Mouse (Mus musculus): ENCODE results near the gene Fdps.
"Not testable (repeated sequence)": the region's sequence is repeated elsewhere in the genome, so short reads cannot be mapped to it uniquely, and the experiment has no call there.

The Fdps gene

GRCm38 (mm10) chr3:89102495-89103290, 934 bp upstream of the Fdps start:
- DNase-seq (ENCODE audit: low spot score in 2 of 2): no peak

DNA sequence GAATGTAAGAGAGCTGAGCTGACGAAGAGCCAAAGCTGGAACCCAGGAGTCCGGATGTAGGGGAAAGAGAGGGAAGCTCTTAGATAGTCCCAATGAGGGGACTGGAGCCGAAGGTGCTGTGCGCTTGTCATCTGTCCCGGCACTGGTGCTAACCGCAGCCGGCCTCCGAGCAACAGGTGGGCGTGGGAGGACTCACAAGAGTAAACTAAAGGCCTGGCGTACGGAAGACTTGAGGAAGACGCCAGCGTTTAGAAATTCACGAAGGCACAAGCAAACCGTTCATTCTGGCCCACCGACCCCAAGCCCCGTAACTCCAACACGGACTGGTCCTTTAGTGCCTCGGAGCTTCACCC, 324 bp downstream of the Fdps start:
- no peak for DNase-seq (ENCODE audit: low spot score in 2 of 2)

DNA sequence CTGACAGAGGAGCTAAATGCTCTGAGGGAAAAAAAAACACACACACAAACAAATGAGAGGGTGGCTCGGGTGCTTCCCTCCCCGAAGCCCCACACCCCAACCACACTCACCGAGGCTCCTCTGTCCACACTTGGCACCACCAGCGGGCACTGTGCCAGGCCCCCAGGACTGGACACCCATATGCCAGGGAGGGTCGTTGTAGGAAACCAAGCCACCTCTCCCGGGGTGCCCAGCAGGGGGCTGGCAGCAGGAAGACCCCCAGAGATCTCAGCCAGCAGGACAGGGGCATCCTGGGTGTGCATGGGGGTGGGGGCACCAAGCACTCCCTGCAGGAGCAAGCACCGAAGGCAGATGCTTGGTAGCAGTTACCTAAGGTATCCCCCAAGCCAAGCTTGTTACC, 948 bp downstream of the Fdps start, which contains the start of gene Gm43738:
Gm43738 (minus strand) TSS at position 289 of the 400 bp plus-strand sequence.
- DNase-seq (ENCODE audit: low spot score in 2 of 2): no peak

- no peak for DNase-seq (ENCODE audit: low spot score in 2 of 2)
These were observed 7.7 kb downstream of the Fdps start for GRCm38 (mm10) chr3:89094021-89094420.

DNA sequence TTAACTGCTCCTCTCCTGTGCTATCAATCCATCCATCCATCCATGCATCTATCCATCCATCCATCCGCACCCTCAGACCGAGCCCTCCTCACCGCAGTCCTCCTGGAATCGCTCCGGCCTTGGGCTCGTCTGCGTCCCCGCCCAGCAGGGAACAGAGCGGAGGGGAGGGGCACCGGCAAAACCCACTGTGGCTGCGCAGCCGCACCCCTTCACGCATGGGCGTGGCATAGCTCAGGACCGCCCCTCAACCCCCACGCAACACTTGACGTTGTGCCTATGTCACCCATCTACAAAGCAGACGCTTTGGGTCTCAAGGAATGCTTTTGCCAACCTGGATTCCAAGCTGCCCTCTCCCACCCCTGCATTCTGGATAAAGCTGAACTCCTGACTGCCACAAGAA, 8.6 kb downstream of the Fdps start, which contains the start of gene Rusc1:
Rusc1 (minus strand) TSS at position 137 of the 400 bp plus-strand sequence.
- DNase-seq (ENCODE audit: low spot score in 2 of 2): peak; percentile 45 to 68

DNA sequence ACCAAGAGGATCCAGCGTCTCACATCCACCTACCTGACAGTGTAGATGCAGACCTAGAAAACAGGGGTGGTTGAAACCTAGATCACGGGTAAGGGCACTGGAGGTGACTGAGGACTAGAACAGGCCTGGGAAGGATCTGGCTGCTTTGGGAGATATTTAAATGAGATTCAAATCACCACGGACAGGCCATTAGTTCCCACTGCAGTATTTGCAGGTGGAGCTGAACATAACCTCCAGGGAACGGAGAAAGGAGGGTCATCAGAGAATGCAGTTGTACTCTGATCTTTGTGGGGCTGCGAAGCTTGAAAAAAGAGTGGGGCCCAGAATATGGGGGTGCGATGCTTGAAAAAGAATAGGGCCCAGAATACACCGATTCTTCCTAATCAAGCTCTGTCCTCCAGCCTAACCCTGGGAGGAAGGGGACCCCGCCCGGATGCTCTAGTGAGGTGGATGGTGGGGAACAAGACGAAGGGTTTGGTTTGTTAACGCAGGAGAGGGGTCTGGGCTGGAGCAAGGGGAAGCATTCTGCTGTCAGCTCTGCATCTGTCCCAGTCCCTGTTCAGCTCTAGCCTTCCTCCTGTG, 9.2 kb downstream of the Fdps start:
- no peak for DNase-seq (ENCODE audit: low spot score in 2 of 2)

GRCm38 (mm10) chr3:89091811-89092508, 9.8 kb downstream of the Fdps start:
- DNase-seq (ENCODE audit: low spot score in 2 of 2): no peak

GRCm38 (mm10) chr3:89090694-89091655, 10.8 kb downstream of the Fdps start:
- peak; percentile 43 to 70 for DNase-seq (ENCODE audit: low spot score in 2 of 2)

DNA sequence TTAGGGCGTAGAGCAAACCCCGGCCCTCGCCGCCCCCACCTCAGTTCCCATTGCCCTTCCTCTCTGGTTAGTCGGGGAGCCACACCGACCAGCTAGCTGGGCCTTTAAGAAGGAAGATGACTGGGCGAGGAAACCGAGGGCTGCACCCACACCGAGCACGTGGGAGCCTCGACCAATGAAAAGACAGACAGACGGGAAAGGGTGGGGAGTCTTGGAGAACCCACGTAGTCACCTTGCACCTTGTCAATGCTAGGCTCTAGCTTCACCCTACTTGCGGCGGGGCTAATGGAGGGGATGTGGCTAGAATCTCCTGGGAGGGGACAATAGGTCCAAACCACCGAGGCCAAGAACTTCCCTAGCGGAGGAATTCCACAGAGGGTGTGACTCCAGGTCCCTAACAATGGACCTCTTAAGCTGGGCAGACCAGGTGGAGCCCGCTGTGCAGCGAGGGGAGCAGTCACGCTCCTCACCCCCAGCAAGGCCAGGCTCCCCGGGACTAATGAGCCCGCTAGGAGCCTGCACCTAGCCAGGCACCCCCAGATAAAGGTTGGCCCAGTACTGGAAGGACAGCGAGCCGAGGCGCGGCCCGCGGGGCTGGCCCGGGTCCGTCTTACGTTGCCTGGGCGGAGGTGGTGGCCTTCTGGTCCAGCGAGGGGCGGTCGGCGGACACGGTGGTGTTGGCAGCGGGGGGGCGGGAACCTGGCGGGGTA, 11.7 kb downstream of the Fdps start:
- peak; percentile 80 to 85 for DNase-seq (ENCODE audit: low spot score in 2 of 2)

GRCm38 (mm10) chr3:89088974-89089373, 12.8 kb downstream of the Fdps start:
- no peak for DNase-seq (ENCODE audit: low spot score in 2 of 2)

GRCm38 (mm10) chr3:89087338-89088110, 14.2 kb downstream of the Fdps start:
- peak; percentile 84 to 90 for DNase-seq (ENCODE audit: low spot score in 2 of 2)

- DNase-seq (ENCODE audit: low spot score in 2 of 2): no peak
These were observed 17.0 kb downstream of the Fdps start for GRCm38 (mm10) chr3:89084654-89085190.

DNA sequence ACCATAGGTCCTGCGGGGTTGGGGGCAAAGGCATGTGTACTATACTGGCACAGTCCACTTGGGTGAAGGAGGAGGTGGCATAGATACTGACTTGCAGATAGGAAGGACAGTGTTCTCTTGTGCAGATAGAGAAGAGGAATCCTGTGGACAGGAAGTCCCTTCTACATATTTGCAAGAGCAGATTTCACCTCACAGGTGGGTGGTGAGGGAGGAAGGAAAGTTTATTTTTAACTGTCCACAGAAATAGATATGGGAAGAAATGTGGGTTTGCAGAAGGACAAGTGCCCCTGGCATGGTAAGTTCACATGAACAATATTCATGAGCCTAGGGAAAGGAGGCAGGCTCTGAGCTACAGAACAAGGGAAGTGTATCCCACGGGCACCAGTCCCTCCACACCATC, 17.6 kb downstream of the Fdps start:
- DNase-seq (ENCODE audit: low spot score in 2 of 2): no peak

DNA sequence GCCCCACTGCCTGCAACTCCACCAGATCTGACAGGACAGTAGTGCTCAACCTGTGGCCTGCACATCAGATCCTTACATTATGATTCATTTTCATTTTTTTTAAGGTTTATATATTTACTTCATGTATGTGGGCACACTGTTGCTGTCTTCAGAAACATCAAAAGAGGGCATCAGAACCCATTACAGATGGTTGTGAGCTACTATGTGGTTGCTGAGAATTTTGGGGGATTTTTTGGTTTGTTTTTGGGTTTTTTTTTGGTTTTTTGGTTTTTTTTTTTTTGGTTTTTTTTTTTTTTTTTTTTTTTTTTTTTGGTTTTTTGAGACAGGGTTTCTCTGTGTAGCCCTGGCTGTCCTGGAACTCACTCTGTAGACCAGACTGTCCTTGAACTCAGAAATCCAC, 19.5 kb downstream of the Fdps start:
- DNase-seq (ENCODE audit: low spot score in 2 of 2): not testable (repeated sequence)

GRCm38 (mm10) chr3:89077383-89077782, 24.4 kb downstream of the Fdps start:
- DNase-seq (ENCODE audit: low spot score in 2 of 2): no peak

- DNase-seq (ENCODE audit: low spot score in 2 of 2): no peak
These were observed 34.5 kb downstream of the Fdps start for GRCm38 (mm10) chr3:89067265-89067664.

- no peak for DNase-seq (ENCODE audit: low spot score in 2 of 2)
These were observed 40.1 kb downstream of the Fdps start for GRCm38 (mm10) chr3:89061696-89062095.

DNA sequence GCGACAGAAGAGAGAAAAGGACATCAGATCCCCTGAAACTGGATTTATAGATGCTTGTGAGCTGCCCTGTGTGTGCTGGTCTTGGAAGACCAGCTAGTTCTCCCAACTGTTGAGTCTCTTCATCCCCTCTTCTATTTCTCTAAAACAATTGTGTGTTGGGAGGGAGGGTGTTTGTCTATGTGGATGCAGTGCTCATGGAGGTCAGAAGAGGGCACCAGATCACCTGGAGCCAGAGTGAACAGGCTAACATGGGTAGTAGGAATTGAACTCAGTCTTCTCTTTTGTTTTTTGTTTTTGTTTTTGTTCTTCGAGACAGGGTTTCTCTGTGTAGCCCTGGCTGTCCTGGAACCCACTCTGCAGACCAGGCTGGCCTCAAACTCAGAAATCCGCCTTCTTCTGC, 43.0 kb downstream of the Fdps start:
- DNase-seq (ENCODE audit: low spot score in 2 of 2): peak in 1 of 2 experiments; percentile 18

GRCm38 (mm10) chr3:89058361-89058760, 43.4 kb downstream of the Fdps start:
- no peak for DNase-seq (ENCODE audit: low spot score in 2 of 2)

All from natural killer cell, adult 2 months (primary cell).